Mouse (Mus musculus) gastrocnemius, postnatal 4 days (tissue): ENCODE data around the gene Clec12b. TPM values are rescaled to one million over a fixed set of nuclear protein-coding genes. Genes with fewer than 3 reads are reported as not detected.

Experiments used
- DNase-seq, 2 experiments: peaks; one replicate each; pipeline ENCODE4 v3.0.0; 2021 to 2022; ENCODE audit warnings: low spot score in 2 of 2, mixed read lengths in 2 of 2
- long read RNA-seq, 2 experiments: library from polyadenylated mRNA; stranded (forward); transcript quantifications; one replicate each; pipeline ENCODE4 v2.0.0; 2021
- total RNA-seq, 2 experiments: library from RNA; stranded (reverse); gene quantifications; 2 replicates each; pipeline ENCODE4 v1.2.3; 2021

Clec12b gene
- total RNA-seq, result under 1 TPM; 0.34 to 0.54 TPM
- long read RNA-seq, experiment 1, result 0 reads
- long read RNA-seq, experiment 2, partial matches to known transcripts, result 0 of 1 reads
- long read RNA-seq, experiment 2, other reads (novel, unspliced or antisense), result 0 of 1 reads

GRCm38 (mm10) chr6:129385774-129386173 lies at the start of gene Clec12b:
TSS of gene Clec12b (minus strand) at chr6:129385874.
- DNase-seq, result no peak

- DNase-seq, result no peak
Measured at GRCm38 (mm10) chr6:129434239-129434638, 48.6 kb upstream of the Clec12b start.

DNA sequence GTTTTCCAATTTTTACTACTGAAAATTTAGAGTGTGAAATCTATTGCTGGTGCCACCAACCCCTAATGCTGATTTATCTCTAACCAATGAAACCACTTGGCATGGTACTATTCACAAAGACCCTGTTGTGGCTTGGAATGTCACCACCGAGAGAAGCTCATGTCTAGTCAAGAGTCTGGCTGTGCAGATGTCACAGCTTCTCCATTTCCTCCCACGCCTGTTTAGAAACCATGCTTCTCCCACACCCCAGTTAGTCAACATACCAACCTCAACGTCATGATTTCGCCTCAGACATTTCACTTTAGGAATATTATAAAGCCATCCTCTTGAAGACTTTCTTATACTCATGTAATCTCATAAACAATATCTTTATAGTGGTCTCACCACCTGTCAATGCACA lies 41.6 kb upstream of the Clec12b start:
- no peak for DNase-seq

DNA sequence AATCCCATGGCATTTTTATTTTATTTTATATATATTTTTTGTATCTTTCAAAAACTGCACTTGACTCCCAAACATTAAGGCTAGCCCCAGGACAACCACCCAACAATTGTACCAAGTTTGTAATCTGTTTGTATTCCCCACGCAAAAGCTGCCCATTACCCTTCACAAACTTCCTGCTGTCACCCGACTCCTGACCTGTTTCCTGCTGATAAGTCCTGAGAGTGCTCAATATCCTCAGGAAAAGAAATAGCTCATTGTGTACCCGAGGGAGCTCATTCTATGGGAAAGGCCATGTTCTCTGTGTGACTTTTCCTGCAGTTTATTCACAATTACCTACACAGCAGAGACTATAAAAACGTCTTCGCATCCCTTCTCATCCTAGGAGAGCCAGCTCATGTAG lies 40.1 kb upstream of the Clec12b start:
- DNase-seq, result no peak

DNA sequence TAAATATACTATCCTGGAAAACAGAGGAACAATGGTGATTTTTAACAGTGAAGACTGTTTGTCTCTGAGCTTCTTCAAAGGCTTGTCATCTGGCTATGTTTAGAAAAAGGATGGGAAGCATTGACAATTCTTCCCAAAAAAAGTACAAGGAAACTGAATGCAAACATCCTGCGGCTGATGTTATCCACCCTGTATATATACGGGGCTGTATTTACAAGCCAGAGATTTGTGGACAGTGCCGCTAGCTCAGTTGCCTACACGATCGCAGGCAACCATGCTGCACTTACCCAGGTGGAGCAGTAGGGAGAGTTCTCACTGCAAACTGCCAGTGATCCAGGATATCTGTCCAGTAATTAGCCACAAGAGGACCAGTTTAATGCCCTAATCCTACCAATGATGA lies 39.5 kb upstream of the Clec12b start:
- no peak for DNase-seq

DNA sequence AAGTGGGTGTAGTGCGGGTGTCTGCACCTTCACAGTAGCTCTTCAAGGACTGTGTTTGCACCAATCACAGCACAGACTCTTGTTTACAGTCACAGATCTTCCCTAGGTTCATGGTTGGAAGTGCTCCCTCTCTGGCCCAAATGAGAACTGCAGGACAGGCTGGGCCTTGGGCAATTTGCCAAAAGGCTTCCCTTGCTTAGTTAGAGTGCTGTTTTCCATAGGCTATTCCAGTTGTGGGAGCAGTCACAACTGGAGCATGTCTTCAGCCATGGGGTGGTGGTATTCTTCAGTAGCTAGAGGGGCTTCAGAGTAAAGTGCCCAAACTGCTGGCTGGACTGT lies 38.0 kb upstream of the Clec12b start:
- DNase-seq, result peak; percentile 56 to 72

DNA sequence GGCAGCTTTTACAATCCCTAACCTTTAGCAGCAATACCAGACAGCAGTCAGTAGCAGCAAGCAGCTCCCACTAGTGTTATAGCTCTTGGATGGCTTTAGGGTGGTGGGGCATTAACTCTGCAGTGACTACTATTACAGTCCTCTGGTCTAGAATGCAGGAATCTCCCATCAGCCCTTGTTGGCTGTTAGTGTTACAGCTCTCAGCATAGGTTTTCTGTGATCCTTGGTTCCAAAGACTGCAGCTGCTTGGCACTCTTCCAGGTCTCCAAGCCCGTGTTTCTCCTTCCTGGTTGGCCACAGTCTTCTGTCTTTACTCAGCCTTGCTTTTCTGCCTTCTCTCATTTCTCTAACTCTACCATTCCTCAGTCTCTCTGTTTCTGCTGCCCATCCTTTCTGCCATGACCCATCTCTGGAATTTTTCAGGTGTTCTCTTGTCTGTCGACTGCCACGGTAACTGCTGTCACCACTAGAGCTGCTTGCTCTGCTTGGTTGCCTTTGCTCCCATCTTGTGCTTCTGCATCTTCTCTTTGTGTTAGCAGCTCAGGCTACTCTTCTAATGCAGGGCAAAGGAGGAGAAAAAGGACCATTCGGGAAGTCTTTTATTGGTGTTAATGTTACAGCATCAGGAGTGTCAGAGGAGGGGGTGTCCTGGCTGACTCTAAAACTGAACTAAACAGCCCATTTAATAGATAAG lies 37.5 kb upstream of the Clec12b start:
- DNase-seq, result peak; percentile 28 to 67

DNA sequence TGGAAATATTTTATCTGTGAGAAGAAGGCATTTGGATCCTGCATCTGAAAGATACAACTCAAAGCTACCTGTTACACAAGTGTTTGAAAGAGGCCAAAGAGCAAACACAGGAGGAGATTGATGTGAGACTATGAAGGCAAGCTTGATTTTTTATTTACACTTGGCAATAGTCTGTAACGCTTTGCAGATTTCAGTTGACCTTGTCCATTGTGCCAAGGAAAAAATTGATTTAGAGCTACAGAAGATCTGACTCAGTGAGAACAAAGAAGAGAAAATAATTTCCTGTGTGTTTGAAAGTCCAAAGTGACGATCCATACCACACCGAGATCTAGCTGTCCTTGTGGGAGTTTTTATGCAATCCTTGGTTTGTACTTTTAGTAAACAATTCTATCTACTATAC lies 36.6 kb upstream of the Clec12b start:
- no peak for DNase-seq

- no peak for DNase-seq
Measured at GRCm38 (mm10) chr6:129414177-129414576, 28.5 kb upstream of the Clec12b start.

GRCm38 (mm10) chr6:129408562-129408961 lies 22.9 kb upstream of the Clec12b start, which contains the start of gene Clec9a:
TSS of gene Clec9a (plus strand) at chr6:129408862.
- no peak for DNase-seq

GRCm38 (mm10) chr6:129407324-129407723 lies 21.6 kb upstream of the Clec12b start:
- DNase-seq, result no peak

DNA sequence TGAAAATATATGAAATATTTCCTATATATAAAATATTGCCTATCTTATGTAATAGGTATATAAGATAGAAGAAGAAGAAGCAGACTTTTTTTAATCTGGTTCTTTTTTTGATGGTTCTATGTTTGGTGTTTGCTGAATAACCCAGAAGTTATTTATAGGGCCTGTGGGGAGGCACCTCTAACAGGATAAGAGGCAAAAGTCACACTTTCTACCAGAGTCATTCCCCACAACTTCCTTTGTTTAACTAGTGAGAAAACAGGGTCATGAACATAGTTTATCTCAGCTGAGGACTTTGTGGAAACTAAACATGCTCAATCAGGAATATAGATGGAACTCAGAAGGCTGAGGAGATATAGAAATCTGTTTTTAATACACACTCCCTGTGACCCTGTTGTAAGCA lies 20.3 kb upstream of the Clec12b start:
- DNase-seq, result no peak

GRCm38 (mm10) chr6:129403391-129403790 lies 17.7 kb upstream of the Clec12b start:
- DNase-seq, result no peak

- DNase-seq, result no peak
Measured at GRCm38 (mm10) chr6:129402404-129402803, 16.7 kb upstream of the Clec12b start.

- DNase-seq, result peak in 1 of 2 experiments; percentile 13
Measured at GRCm38 (mm10) chr6:129399945-129400344, 14.3 kb upstream of the Clec12b start.

DNA sequence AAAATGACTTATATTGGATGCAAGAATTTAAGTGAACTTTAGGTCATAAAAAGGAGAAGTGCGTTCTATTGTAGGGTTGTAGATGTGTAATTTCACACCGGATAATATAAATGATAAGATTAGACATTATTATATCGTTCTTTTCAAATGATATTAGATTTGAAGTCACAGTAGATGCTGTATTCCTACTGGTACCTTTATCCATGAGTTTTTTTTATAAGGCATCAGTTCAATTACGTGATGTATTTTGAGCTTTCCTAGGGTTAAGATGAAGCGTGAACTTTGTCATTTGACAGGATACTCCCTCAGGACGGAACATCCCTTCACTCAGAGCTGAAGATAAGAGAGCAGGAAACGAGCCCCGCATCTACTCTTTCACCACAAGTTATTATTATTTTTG lies 11.3 kb upstream of the Clec12b start, which contains the start of gene Clec1b:
Clec1b (plus strand) TSS at position 301 of the 400 bp plus-strand sequence.
- no peak for DNase-seq

DNA sequence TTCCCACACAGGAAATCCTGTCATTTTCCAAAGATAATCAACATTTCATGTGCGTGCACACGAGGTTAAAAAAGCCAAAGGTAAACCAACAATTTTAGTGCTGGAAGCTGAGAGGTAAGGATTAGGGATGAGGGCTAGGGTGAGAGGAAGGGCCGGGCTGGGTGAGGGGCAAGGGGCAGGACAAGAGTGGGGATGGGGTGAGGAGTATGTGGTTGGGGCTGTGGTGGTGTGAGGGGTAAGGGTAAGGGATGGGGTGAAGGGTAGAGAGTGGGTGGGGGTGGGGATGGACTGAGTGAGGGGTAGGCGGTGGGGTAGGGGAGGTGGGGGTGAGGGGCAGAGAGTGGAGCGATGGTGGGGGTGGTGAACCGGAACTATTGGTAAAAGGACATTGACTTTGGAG lies 8.1 kb upstream of the Clec12b start:
- DNase-seq, result no peak

DNA sequence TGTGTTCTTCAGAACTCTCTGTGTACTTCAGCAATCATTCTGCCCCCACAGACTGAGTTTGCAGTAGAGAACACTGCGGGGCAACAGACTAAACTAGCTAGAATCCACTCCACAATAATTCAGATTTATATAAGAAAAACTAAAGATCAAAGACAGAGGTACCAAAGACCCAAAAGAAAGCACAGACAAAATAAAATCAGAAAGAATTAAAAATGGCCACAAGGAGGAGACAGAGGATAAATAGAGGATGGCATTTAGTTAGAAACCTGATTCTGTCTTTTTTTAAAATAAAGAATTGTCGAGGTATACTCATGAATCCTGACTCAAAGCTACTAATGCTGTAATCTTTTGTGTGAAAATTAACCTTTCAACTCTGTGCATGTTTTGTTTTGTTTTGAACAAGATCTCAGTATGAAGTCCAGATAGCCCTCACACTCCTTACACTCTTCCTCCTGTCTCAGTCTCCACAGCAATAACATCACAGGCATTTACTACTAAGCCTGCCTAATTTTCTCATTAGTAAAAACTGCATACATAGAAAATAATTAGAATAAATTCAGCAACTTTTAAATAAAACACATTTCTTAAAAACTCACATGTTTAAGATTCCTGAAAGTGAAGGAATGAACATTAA lies 7.5 kb upstream of the Clec12b start:
- DNase-seq, result no peak

GRCm38 (mm10) chr6:129385000-129385399 lies 674 bp downstream of the Clec12b start:
- DNase-seq, result no peak

DNA sequence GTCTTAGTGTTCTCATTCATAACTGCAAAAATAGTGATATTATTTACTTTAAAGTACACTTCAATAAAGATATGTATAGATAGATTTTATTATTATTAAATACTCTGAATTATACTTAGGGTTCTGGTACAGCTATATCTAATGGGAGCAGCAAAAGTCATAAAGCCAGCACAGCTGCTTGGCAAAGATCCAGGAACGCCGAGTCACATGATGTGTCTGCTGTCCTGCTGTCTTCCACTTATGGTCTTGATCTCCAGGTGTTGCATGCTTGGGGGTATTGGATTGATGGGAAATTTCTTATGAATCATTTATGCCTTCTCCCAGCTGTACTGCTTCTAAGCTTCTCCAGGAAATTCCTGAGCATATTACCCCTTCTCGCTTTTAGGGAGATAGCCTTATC lies 2.2 kb downstream of the Clec12b start:
- peak in 1 of 2 experiments; percentile 31 for DNase-seq

- no peak for DNase-seq
Measured at GRCm38 (mm10) chr6:129381736-129382135, 3.9 kb downstream of the Clec12b start.

DNA sequence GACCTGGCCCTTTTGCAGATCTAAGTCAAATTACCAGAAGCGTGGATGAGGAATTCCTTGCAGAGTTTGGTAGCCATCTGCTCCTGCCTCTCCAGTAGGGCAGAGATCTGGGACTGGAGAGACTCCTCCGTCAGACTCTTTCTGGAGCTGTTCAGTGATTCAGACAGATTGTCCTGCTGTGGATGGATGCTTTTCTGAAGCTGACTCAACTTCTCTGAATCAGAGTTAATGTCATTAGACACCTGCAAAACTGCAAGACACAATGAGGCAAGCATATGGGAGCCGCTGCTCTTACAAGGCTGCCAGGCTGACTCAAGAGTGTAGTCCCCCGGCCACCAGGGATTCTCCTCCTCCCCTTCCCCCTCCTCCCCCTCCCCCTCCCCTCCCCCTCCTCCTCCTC lies 5.2 kb downstream of the Clec12b start:
- no peak for DNase-seq
